Mouse (Mus musculus): ENCODE data around the gene Ccng1.

Ccng1 gene

GRCm38 (mm10) chr11:40755109-40755627 is at the start of gene Ccng1:
TSS of gene Ccng1 (minus strand) at chr11:40755311.
- peak; percentile 94 for DNase-seq

DNA sequence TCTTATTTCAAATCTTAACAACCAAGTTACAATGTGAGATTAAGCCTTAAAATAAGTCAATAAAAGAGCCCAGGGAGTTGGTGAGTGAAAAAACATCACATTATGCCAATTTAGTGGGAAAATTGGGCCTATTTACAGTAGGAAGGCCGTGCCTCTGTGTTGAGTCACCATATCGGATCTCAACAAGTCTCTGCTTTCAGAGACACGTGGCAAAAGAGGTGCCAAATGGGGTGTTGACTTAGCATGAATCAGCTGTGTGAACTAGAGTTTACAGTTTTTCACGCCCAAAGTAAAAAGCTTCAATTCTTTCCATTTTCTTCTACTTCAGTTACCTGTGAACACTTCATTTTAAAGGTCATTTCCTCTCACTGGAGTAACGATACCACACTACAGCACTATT is 35.2 kb upstream of the Ccng1 start:
- no peak for DNase-seq

- no peak for DNase-seq
Measured at GRCm38 (mm10) chr11:40789701-40790100, 34.6 kb upstream of the Ccng1 start.

DNA sequence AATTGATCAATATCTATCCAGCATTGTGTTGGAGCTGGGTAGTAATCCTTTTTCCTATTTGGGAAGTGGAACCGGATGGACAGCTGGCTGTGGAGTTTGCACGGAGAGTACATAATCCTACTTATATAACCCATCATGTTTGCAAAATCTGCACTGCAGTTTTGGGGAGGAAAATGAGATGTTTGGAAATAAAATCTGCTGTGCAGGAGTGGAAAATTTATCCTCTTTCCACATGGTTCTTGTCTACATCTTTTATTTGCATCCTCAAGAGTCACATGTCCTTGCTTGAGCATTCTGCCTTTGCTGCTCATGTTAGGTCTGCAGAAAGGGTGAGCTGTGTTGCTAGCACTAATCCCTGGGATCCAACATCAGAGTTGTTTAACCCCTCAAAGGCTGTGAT is 31.8 kb upstream of the Ccng1 start:
- DNase-seq, result no peak

DNA sequence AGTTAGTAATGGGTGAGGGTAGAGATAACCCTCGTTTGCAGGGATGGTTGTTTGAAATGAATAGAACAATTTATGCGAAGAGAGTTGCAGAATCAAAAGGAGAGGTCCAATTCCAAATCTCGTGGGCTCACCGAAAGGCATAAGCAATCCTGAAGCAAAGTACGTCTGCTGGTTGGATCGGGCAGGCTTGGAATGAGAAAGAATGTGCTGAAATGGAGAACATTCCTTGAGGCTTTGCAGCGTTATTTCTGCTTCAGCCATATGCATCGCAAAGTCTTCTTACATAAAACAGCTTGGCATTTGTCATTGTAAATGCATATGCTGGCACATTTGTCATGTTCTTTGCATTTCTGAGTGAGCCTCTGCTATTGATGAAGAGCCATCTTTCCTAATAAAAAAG is 29.2 kb upstream of the Ccng1 start:
- DNase-seq, result no peak

GRCm38 (mm10) chr11:40783346-40783745 is 28.2 kb upstream of the Ccng1 start:
- DNase-seq, result no peak

- no peak for DNase-seq
Measured at GRCm38 (mm10) chr11:40781857-40782256, 26.7 kb upstream of the Ccng1 start.

DNA sequence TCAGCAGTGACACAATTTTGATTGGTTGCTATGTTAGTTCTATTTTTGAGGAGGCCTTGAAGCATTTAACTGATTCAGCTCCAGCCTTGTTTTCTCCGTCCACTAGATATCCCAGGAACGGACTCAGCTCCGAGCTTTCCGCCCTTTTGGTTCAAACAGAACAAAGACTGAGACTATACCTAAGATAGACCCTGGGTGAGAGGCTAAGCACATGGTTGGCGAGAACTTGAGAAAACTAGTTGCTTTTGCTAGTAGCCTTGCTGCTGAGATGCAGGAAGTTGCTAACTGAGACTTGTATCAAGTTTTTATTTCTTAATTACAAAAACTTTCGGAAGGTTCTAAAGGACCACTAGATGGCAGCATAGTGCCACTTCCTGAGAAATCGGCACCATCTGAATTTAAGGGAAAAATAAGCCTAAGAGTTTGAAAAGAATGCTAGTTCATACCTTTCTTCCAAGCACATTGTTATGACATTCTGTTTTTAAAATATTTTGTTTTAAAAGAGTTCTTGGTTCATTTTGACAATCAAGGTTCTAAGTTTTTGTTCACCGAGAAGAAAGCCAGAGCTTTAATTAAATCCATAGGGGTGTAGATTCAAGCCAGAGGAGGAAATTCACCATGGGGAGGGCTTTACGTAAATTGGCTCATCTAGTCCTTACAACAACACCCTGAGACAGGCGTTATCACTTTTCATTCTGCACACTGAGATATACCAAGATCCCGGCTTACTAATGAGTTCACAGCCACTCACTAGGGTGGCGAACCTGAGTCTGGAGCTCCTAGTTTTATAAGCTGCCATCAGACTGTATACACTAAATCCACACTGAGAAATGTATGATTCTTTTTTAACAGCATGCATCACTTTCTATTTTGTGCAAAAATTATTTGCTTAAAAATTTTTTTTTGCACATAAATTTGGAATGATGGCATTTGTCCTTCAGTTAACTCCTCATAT is 20.5 kb upstream of the Ccng1 start:
- peak; percentile 72 for DNase-seq

GRCm38 (mm10) chr11:40764690-40765089 is 9.6 kb upstream of the Ccng1 start:
- DNase-seq, result no peak

DNA sequence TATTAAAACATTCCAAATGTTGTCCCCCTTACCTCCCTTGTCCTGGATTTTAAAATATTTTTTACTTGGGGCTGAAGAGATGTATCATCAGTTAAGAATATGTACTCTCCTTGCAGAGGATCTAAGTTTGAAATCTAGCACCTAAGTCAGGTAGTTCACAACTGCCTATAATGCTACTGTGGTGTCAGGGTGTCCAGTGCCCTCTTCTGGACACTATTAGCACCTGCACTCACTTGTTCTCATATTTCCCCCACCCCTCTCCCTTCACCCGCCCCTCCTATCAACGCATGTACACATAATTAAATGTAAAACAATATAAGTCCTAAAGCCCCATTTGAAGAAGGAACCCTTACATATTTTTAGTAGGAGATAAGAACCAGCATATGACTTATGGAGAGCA is 8.3 kb upstream of the Ccng1 start:
- DNase-seq, result peak; percentile 22

DNA sequence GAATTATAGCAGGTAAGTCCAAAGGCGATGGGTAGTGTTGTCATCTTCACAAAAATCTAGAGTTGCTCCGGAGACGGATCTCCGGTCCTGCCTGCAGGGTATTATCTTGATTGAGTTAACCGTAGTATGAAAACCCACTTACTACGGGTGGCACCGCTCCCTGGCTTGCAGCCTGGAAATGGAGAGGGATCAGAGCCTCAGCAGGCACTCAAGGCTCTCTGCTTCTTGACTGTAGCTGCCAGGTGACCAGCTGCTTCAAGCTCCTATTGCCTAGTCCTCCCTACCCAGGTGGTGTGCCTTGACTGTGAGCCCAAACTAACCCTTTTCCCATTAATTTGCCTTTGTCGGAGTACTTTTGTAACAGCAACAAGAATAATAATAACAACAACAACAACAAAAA is 4.8 kb upstream of the Ccng1 start:
- no peak for DNase-seq

GRCm38 (mm10) chr11:40755968-40756367 is 857 bp upstream of the Ccng1 start:
- DNase-seq, result no peak

- DNase-seq, result no peak
Measured at GRCm38 (mm10) chr11:40754664-40755107, 425 bp downstream of the Ccng1 start.

- DNase-seq, result no peak
Measured at GRCm38 (mm10) chr11:40753836-40754235, 1.3 kb downstream of the Ccng1 start.

DNA sequence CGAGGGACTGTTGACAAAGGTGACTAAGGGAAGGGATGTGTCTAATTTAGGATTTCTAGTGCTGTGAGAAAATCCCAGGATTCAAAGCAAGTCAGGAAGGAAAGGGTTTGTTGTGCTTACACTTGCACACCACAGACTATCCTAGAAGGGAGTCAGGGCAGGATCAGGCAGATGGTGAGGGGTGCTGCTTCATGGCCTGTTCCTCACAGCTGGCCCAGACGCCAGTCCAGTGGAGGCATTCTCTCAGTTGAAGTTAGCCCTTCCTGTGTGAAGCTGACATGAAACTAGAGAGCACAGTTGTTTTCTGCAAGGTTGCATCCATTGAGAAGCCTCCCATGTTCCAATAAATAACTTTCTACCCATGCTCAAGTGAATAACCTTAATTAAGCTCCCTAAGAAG is 7.4 kb downstream of the Ccng1 start:
- no peak for DNase-seq

- no peak for DNase-seq
Measured at GRCm38 (mm10) chr11:40746361-40746760, 8.8 kb downstream of the Ccng1 start.

- DNase-seq, result no peak
Measured at GRCm38 (mm10) chr11:40744348-40744747, 10.8 kb downstream of the Ccng1 start.

DNA sequence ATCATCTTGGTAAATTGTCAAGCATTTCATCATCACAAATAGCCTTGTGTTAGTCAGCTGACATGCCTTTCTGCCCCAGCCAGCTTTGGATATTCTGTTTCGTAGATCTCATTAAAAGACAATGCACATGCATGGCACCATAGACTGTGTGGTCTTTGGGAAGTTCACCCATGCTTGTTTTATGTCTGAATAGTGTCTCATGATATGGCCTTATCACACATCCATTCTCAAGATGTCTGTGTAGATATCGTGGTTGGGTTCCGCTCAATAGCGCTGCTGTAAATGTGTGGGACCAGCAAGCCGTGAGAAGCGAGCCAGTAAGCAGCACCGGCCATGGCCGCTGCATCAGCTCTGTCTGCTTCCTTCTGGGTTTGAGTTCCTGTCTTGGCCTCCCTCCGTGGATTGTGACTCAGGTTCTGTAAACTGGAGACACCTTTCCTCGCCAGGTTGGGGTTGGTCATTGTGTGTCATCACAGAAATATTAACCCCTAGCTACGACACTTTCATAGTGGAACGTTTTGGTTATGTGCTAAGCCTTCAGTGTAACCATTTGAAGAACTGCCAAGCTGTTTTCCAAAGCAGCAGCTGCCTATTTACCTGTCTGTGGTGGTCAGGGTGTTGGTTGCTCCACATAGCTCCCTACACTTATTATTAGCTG is 13.4 kb downstream of the Ccng1 start:
- DNase-seq, result no peak

GRCm38 (mm10) chr11:40737369-40737768 is 17.7 kb downstream of the Ccng1 start:
- DNase-seq, result no peak

GRCm38 (mm10) chr11:40734251-40734752 is 20.8 kb downstream of the Ccng1 start:
- DNase-seq, result no peak

GRCm38 (mm10) chr11:40733339-40734174 is 21.6 kb downstream of the Ccng1 start, which contains the start of the genes Hmmr and Nudcd2:
TSS of gene Hmmr (minus strand) at chr11:40733422.
TSS of gene Nudcd2 (plus strand) at chr11:40733667.
- DNase-seq, result peak; percentile 96

DNA sequence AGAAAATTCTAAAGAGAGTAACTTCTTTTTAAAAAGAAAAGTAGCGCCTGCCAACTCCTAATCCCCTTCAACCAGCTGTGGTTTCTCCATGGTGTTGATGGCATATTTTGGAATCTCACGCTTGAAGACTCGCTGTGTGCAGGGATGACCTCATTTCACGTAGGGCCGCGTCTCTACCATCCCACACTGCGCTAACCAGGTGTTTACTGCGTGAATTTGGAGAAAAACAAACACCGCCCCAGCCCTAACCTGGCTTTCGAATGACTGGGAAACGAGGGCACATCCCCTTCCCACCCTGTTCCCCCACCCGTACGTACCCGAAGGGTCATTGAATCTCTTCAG is 22.1 kb downstream of the Ccng1 start:
- DNase-seq, result no peak

DNA sequence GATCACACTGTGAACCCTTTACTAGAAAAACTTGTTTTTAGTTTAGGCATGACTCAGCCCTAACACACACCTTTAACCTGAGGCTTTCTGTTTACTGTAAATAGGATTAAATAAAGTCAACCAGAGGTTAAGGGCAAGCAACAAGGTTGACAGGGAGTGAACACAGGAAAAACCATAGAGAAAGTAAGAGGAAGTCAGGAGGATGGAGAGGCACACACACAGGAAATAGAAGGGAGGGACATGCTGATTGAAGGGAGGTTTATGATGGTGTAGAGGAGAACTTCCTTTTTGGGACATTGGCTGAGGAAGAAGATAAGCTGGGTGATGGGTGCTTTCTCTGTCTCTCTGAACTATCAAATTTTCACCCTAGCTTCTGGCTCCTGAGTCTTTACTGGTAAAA is 36.8 kb downstream of the Ccng1 start:
- no peak for DNase-seq

Data from embryo, embryonic 11 days (tissue).